Mouse (Mus musculus) kidney, adult 2 months (tissue): Measurements from ENCODE around the gene Fam163a.

Experiments used
- CTCF ChIP-seq: fragments of 200-500 bp; conservative IDR thresholded peaks from 2 replicates; pipeline ENCODE4 v1.5.1; 2011; ENCODE audit warnings: low read depth, mild to moderate bottlenecking, control low read depth, low read length, moderate library complexity, mixed read lengths; ENCODE audit not compliant: insufficient read depth, insufficient read length
- POLR2A ChIP-seq: fragments of 200-500 bp; IDR thresholded peaks from one replicate; pipeline ENCODE4 v1.6.1; 2011; ENCODE audit warnings: low read depth, low read length, control low read depth

GRCm38 (mm10) chr1:156212923-156213322, 8.1 kb upstream of the Fam163a start:
- TF ChIP-seq POLR2A (no peak), CTCF (no peak)
